Mouse (Mus musculus) heart, embryonic 11.5 days (tissue): ENCODE measurements around the gene Emp1. TPM values are rescaled to one million over a fixed set of nuclear protein-coding genes. Genes with fewer than 3 reads are reported as not detected.

Experiments used
- ATAC-seq: fragments of 200-750 bp; cut with Nextera tagmentation; replicated peaks from 2 replicates; pipeline ENCODE4 v1.8.0; 2017; ENCODE audit warnings: moderate library complexity; ENCODE audit not compliant: insufficient number of reproducible peaks, low FRiP score, low TSS enrichment
- H3K27ac ChIP-seq: fragments of 300-500 bp; sonication (generic); 2 replicates; pipeline ENCODE4 v1.5.1; 2014; ENCODE audit warnings: mild to moderate bottlenecking, low read depth, low read length
- H3K27me3 ChIP-seq: fragments of 300-500 bp; sonication (generic); 2 replicates; pipeline ENCODE4 v1.6.1; 2014; ENCODE audit warnings: mild to moderate bottlenecking, low read length, mixed read lengths; ENCODE audit not compliant: control insufficient read depth, insufficient read depth
- H3K36me3 ChIP-seq: fragments of 300-500 bp; sonication (generic); 2 replicates; pipeline ENCODE4 v1.6.1; 2014; ENCODE audit warnings: mild to moderate bottlenecking, low read length, moderate library complexity, mixed read lengths; ENCODE audit not compliant: control insufficient read depth, insufficient read depth
- H3K4me1 ChIP-seq: fragments of 300-500 bp; sonication (generic); 2 replicates; pipeline ENCODE4 v1.6.1; 2014; ENCODE audit warnings: low read length; ENCODE audit not compliant: control insufficient read depth, insufficient read depth
- H3K4me2 ChIP-seq: fragments of 300-500 bp; sonication (generic); 2 replicates; pipeline ENCODE4 v1.6.1; 2014; ENCODE audit warnings: mild to moderate bottlenecking, moderate library complexity
- H3K4me3 ChIP-seq: fragments of 300-500 bp; sonication (generic); 2 replicates; pipeline ENCODE4 v1.5.1; 2014; ENCODE audit warnings: low read depth, low read length
- H3K9ac ChIP-seq: fragments of 300-500 bp; sonication (generic); 2 replicates; pipeline ENCODE4 v1.6.1; 2014; ENCODE audit warnings: mild to moderate bottlenecking, low read depth, low read length, moderate library complexity
- H3K9me3 ChIP-seq: fragments of 300-500 bp; sonication (generic); replicated peaks from 2 replicates; pipeline ENCODE4 v1.6.1; 2016; ENCODE audit warnings: low read length; ENCODE audit not compliant: control insufficient read depth
- WGBS: fragments of 180-500 bp; shearing (Covaris S2); extraction: QIAGEN DNeasy Blood & Tissue Kit; methylation state at CpG from one replicate; pipeline ENCODE4 v1.1.7; 2014; ENCODE audit not compliant: insufficient replicate concordance; 5-methylcytosine and 5-hydroxymethylcytosine counted together
- polyA plus RNA-seq: library from polyadenylated mRNA; unstranded; fragments of >200 nt; fragmentation: Nextera tagmentation; extraction: Ambion mirVana; gene quantifications from 2 replicates; pipeline ENCODE4 v1.2.1, GENCODE M21; 2014

Gene Emp1
- polyA plus RNA-seq, 1 experiment from 2014 or later = 10.0 TPM

GRCm38 (mm10) chr6:135430441-135430970, 68.2 kb downstream of the Emp1 start:
- no peaks in the 10 kb centered on the region for H3K9me3 ChIP-seq
- no peak overlapping the region for H3K4me3 ChIP-seq
- 69% methylated on average over 8 of the region's 8 CpGs for WGBS
- H3K27ac ChIP-seq = no peak overlapping the region
- H3K4me1 ChIP-seq = no peaks in the 10 kb centered on the region
- H3K9ac ChIP-seq = no peak overlapping the region
- no peaks in the 10 kb centered on the region for H3K27me3 ChIP-seq
- no peaks in the 10 kb centered on the region for H3K36me3 ChIP-seq
- no peak for ATAC-seq
- no peak overlapping the region for H3K4me2 ChIP-seq

Other genes with a start within 250 kb of the Emp1 start
- not detected in 2 replicates for gene Gprc5d, start 244.3 kb upstream of the Emp1 start, polyA plus RNA-seq
- 11.2 and 11.3 TPM in 2 replicates for gene Fam234b, start 164.6 kb upstream of the Emp1 start, polyA plus RNA-seq
- gene Hebp1, start 164.5 kb upstream of the Emp1 start, polyA plus RNA-seq = 7.2 and 15.2 TPM in 2 replicates
- 1.0 and 1.1 TPM in 2 replicates for gene Gsg1, start 108.2 kb upstream of the Emp1 start, polyA plus RNA-seq
- not detected in 2 replicates for gene Pbp2, start 52.1 kb upstream of the Emp1 start, polyA plus RNA-seq